Mouse (Mus musculus) liver, embryonic 14.5 days (tissue): ENCODE results near the gene Zc3h18. TPM values are rescaled to one million over a fixed set of nuclear protein-coding genes. Genes with fewer than 3 reads are reported as not detected.

Source experiments
- ATAC-seq: fragments of 200-750 bp; cut with Nextera tagmentation; 2 replicates; pipeline ENCODE4 v1.8.0; 2017; ENCODE audit warnings: moderate number of reproducible peaks, mild to moderate bottlenecking, moderate library complexity; ENCODE audit not compliant: insufficient read depth
- DNase-seq, 3 experiments: peaks; one replicate each; pipeline ENCODE4 v3.0.0-alpha.2; 2012 to 2013; ENCODE audit warnings: low read depth in 3 of 3, low spot score in 3 of 3
- H3K27ac ChIP-seq: fragments of 300-500 bp; sonication (generic); 2 replicates; pipeline ENCODE4 v1.5.1; 2014; ENCODE audit warnings: moderate library complexity, mild to moderate bottlenecking, control low read depth, inconsistent platforms
- H3K27me3 ChIP-seq: fragments of 300-500 bp; sonication (generic); 2 replicates; pipeline ENCODE4 v1.6.1; 2014; ENCODE audit warnings: mild to moderate bottlenecking, low read length, moderate library complexity; ENCODE audit not compliant: control insufficient read depth, insufficient read depth
- H3K36me3 ChIP-seq: fragments of 300-500 bp; sonication (generic); replicated peaks from 2 replicates; pipeline ENCODE4 v1.6.1; 2014; ENCODE audit warnings: low read depth; ENCODE audit not compliant: control insufficient read depth, insufficient read depth
- H3K4me1 ChIP-seq, 2 experiments: fragments of 200-500 bp in 1 of 2; fragments of 300-500 bp in 1 of 2; sonication (generic) in 1 of 2; replicated peaks; 2 replicates each; pipeline ENCODE4 v1.6.1; 2012 to 2014; ENCODE audit warnings: antibody characterized with exemption in 1 of 2, inconsistent platforms in 1 of 2, low read length in 1 of 2; ENCODE audit not compliant: control insufficient read depth in 2 of 2, insufficient read depth in 2 of 2
- H3K4me2 ChIP-seq: fragments of 300-500 bp; sonication (generic); 2 replicates; pipeline ENCODE4 v1.6.1; 2014; ENCODE audit warnings: low read depth, mild to moderate bottlenecking, control low read depth, moderate library complexity
- H3K4me3 ChIP-seq, 2 experiments: fragments of 200-500 bp in 1 of 2; fragments of 300-500 bp in 1 of 2; sonication (generic) in 1 of 2; 2 replicates each; pipeline ENCODE4 v1.5.1; 2012 to 2014; ENCODE audit warnings: low read depth in 2 of 2, low read length in 2 of 2, mild to moderate bottlenecking in 2 of 2, control low read depth in 1 of 2, inconsistent platforms in 1 of 2, moderate library complexity in 1 of 2; ENCODE audit not compliant: insufficient read depth in 1 of 2
- H3K9ac ChIP-seq: fragments of 300-500 bp; sonication (generic); replicated peaks from 2 replicates; pipeline ENCODE4 v1.6.1; 2014; ENCODE audit warnings: mild to moderate bottlenecking, control low read depth, moderate library complexity
- H3K9me3 ChIP-seq: fragments of 300-500 bp; sonication (generic); 2 replicates; pipeline ENCODE4 v1.6.1; 2016; ENCODE audit warnings: low read length, mixed read lengths; ENCODE audit not compliant: control insufficient read depth
- CTCF ChIP-seq: IDR thresholded peaks from 2 replicates; pipeline ENCODE4 v1.5.1; 2016; ENCODE audit warnings: antibody characterized with exemption, low read depth, control low read depth
- EP300 ChIP-seq: IDR thresholded peaks from 2 replicates; pipeline ENCODE4 v1.6.1; 2016; ENCODE audit warnings: antibody characterized with exemption, low read depth
- WGBS: fragments of 180-500 bp; shearing (Covaris S2); extraction: QIAGEN DNeasy Blood & Tissue Kit; methylation state at CpG from one replicate; pipeline ENCODE4 v1.1.7; 2014; ENCODE audit not compliant: insufficient replicate concordance; 5-methylcytosine and 5-hydroxymethylcytosine counted together
- polyA plus RNA-seq, 2 experiments: library from polyadenylated mRNA; depleted of rRNA in 1 of 2; stranded (reverse) in 1 of 2; unstranded in 1 of 2; fragments of >200 nt; fragmentation: Nextera tagmentation in 1 of 2; extraction: Ambion mirVana in 1 of 2; gene quantifications; 2 replicates each; pipeline versions ENCODE4 v1.2.1 to v1.2.3; 2012 to 2014

The Zc3h18 gene
- polyA plus RNA-seq, 2 experiments: 12.8 to 20.4 TPM

DNA sequence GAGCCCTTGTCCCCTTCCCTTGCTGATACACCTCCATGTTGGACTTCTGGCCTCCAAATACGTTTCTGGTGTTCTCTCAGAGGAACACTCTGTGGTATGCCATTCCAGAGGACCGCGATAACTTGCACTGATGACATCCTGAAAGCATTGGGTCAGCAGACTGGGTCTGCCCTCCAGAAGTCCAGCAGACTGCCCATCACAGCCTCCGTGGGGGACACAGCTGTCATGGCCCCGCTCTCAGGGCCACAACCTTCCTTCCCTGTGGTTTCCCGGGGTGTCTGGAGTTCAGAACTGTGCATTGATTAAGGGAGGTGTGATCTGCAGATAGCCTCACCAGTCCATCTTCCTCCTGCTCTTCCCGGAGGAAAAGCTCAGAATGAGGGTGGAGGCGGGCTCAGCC is 86.1 kb downstream of the Zc3h18 start:
- Histone ChIP-seq H3K4me1 (peaks cover 0 to 27% of the 10 kb centered on the region in 2 experiments; a peak in 3 of 4 replicates), H3K27ac (no peak overlapping the region), H3K36me3 (no peaks in the 10 kb centered on the region), H3K9me3 (no peaks in the 10 kb centered on the region), H3K4me3 (no peak overlapping the region), H3K4me2 (no peak overlapping the region), H3K9ac (no peak overlapping the region), H3K27me3 (peaks cover 27% of the 10 kb centered on the region)
- TF ChIP-seq EP300 (no peak), CTCF (no peak)
- 59% methylated on average over 8 of the region's 8 CpGs for WGBS
- DNase-seq (no peak), ATAC-seq (no peak)

DNA sequence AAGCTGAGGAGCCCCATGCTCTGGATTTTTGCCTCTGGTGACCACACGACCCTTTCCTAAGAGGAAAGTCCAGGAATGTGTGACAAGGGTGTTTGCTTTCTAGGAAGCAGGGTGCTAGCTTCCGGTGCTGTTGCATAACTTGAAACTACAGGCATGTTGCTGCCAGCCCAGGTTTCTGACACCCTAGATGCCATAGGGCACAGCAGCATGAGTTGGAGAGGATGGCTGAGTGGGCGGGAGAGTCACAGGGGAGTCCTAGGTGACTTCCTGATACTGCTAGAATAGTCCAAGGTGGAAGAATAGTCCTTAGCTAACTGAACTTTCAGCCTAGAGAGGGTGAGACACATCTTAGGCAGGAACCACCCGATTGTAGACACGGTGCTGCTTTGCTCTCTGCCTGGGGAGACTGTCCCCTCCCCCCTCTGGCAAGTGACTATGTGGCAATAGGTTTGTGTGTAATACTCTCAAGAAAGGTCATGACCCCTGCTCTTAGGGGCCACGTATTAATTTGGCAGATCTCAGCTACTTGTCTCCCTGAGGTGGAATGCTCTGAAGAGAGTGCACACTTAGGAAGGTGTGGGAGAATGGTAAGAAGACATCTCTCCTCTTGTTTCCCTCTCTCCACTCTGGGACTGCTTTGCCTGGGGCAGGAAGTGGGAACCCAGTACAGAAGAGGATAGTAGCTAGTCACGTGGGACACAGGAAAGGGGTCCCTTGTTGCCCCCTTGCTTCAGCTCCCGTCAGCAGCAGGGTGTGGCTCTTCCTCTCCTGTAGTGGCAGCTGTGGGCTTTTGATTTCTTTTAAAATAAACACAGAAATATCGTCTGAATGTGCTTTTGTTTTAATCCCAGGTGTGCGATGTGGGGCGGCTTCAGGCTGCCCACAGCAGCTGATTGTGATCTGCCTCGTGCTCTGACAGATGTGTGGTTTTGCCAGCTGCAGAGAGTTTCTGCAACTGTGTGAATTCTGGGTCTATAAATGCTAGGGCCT is 87.5 kb downstream of the Zc3h18 start:
- no peak for TF ChIP-seq EP300
- no peak for TF ChIP-seq CTCF
- H3K4me2 ChIP-seq: no peak overlapping the region; the same call in 1 of the 2 replicates
- 16% methylated on average over 12 of the region's 12 CpGs for WGBS
- H3K36me3 ChIP-seq: no peaks in the 10 kb centered on the region
- H3K9me3 ChIP-seq: no peaks in the 10 kb centered on the region
- H3K27ac ChIP-seq: no peak overlapping the region
- H3K4me3 ChIP-seq: no peak overlapping the region
- ATAC-seq (no peak), DNase-seq (no peak)
- peaks cover 23% of the 10 kb centered on the region for H3K27me3 ChIP-seq
- no peak overlapping the region for H3K9ac ChIP-seq
- peaks cover 0 to 27% of the 10 kb centered on the region in 2 experiments; a peak in 3 of 4 replicates for H3K4me1 ChIP-seq

DNA sequence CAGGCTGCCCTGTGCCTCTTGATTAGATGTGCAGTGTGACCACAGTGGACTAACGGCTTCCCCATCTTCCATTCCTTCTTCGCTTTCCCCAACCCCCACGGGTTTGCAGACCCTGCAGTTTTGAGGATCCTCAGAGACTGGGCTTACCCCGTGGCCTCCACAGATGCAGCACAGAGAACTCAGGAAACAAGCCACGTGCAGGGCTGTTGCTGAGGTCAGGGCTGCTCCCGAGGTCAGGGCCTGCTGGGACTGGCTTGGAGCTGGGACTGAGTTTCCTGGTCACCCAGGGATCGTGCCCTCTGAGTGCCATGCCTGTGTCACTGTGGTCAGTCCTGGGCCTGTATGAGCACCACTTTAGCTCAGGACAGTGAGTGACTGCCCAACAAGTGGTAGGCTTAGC is 88.6 kb downstream of the Zc3h18 start:
- peaks cover 0 to 27% of the 10 kb centered on the region in 2 experiments; a peak in 3 of 4 replicates for H3K4me1 ChIP-seq
- no peak for ATAC-seq

More for the DNA sequence above, 88.6 kb downstream of the Zc3h18 start:
- DNase-seq: no peak
- no peak overlapping the region for H3K9ac ChIP-seq
- no peak overlapping the region for H3K4me2 ChIP-seq
- no peaks in the 10 kb centered on the region for H3K9me3 ChIP-seq
- no peak overlapping the region for H3K27ac ChIP-seq
- TF ChIP-seq EP300 (no peak), CTCF (no peak)
- no peak overlapping the region for H3K4me3 ChIP-seq
- WGBS: 13% methylated on average over 7 of the region's 7 CpGs
- H3K27me3 ChIP-seq: peaks cover 18% of the 10 kb centered on the region
- H3K36me3 ChIP-seq: no peaks in the 10 kb centered on the region

Other genes starting within 250 kb of the Zc3h18 start
- gene Zfpm1, start 94.5 kb upstream of the Zc3h18 start, polyA plus RNA-seq (2012; rRNA removed): 69.6 and 80.3 TPM in 2 replicates
- gene Zfpm1, start 94.5 kb upstream of the Zc3h18 start, polyA plus RNA-seq (2014; fragmentation: Nextera tagmentation; extraction: Ambion mirVana): 13.3 and 16.2 TPM in 2 replicates
- not detected in 2 replicates for gene Trhr2, start 15.9 kb upstream of the Zc3h18 start, polyA plus RNA-seq (2012; rRNA removed)
- not detected in 2 replicates for gene Trhr2, start 15.9 kb upstream of the Zc3h18 start, polyA plus RNA-seq (2014; fragmentation: Nextera tagmentation; extraction: Ambion mirVana)
- not detected in 2 replicates for gene Il17c, start 45.4 kb downstream of the Zc3h18 start, polyA plus RNA-seq (2012; rRNA removed)
- not detected in 2 replicates for gene Il17c, start 45.4 kb downstream of the Zc3h18 start, polyA plus RNA-seq (2014; fragmentation: Nextera tagmentation; extraction: Ambion mirVana)
- 71.3 and 74.6 TPM in 2 replicates for gene Cyba, start 56.3 kb downstream of the Zc3h18 start, polyA plus RNA-seq (2012; rRNA removed)
- 129 and 146 TPM in 2 replicates for gene Cyba, start 56.3 kb downstream of the Zc3h18 start, polyA plus RNA-seq (2014; fragmentation: Nextera tagmentation; extraction: Ambion mirVana)
- gene Mvd, start 66.8 kb downstream of the Zc3h18 start, polyA plus RNA-seq (2012; rRNA removed): 21.6 and 23.3 TPM in 2 replicates
- gene Mvd, start 66.8 kb downstream of the Zc3h18 start, polyA plus RNA-seq (2014; fragmentation: Nextera tagmentation; extraction: Ambion mirVana): 15.3 and 17.2 TPM in 2 replicates
- 0.16 and 0.23 TPM in 2 replicates for gene Snai3, start 84.1 kb downstream of the Zc3h18 start, polyA plus RNA-seq (2012; rRNA removed)
- 0.30 and 0.41 TPM in 2 replicates for gene Snai3, start 84.1 kb downstream of the Zc3h18 start, polyA plus RNA-seq (2014; fragmentation: Nextera tagmentation; extraction: Ambion mirVana)
- gene Rnf166, start 99.5 kb downstream of the Zc3h18 start, polyA plus RNA-seq (2012; rRNA removed): 10.0 and 12.6 TPM in 2 replicates
- 8.7 and 9.3 TPM in 2 replicates for gene Rnf166, start 99.5 kb downstream of the Zc3h18 start, polyA plus RNA-seq (2014; fragmentation: Nextera tagmentation; extraction: Ambion mirVana)
- gene Ctu2, start 99.5 kb downstream of the Zc3h18 start, polyA plus RNA-seq (2012; rRNA removed): 7.2 and 11.7 TPM in 2 replicates
- 13.9 and 16.8 TPM in 2 replicates for gene Ctu2, start 99.5 kb downstream of the Zc3h18 start, polyA plus RNA-seq (2014; fragmentation: Nextera tagmentation; extraction: Ambion mirVana)
- gene Piezo1, start 174.7 kb downstream of the Zc3h18 start, polyA plus RNA-seq (2012; rRNA removed): 49.5 and 60.9 TPM in 2 replicates
- 12.6 and 15.4 TPM in 2 replicates for gene Piezo1, start 174.7 kb downstream of the Zc3h18 start, polyA plus RNA-seq (2014; fragmentation: Nextera tagmentation; extraction: Ambion mirVana)
- 62.3 and 65.3 TPM in 2 replicates for gene Cdt1, start 191.4 kb downstream of the Zc3h18 start, polyA plus RNA-seq (2012; rRNA removed)
- gene Cdt1, start 191.4 kb downstream of the Zc3h18 start, polyA plus RNA-seq (2014; fragmentation: Nextera tagmentation; extraction: Ambion mirVana): 41.9 and 48.8 TPM in 2 replicates
- 87.5 and 101 TPM in 2 replicates for gene Aprt, start 200.3 kb downstream of the Zc3h18 start, polyA plus RNA-seq (2012; rRNA removed)
- gene Aprt, start 200.3 kb downstream of the Zc3h18 start, polyA plus RNA-seq (2014; fragmentation: Nextera tagmentation; extraction: Ambion mirVana): 197 TPM in 2 replicates
- 4.3 and 4.6 TPM in 2 replicates for gene Galns, start 234.9 kb downstream of the Zc3h18 start, polyA plus RNA-seq (2012; rRNA removed)
- 3.8 and 4.7 TPM in 2 replicates for gene Galns, start 234.9 kb downstream of the Zc3h18 start, polyA plus RNA-seq (2014; fragmentation: Nextera tagmentation; extraction: Ambion mirVana)
- gene Trappc2l, start 235.0 kb downstream of the Zc3h18 start, polyA plus RNA-seq (2012; rRNA removed): 15.5 and 27.9 TPM in 2 replicates
- 32.5 and 35.4 TPM in 2 replicates for gene Trappc2l, start 235.0 kb downstream of the Zc3h18 start, polyA plus RNA-seq (2014; fragmentation: Nextera tagmentation; extraction: Ambion mirVana)
- gene Pabpn1l, start 246.1 kb downstream of the Zc3h18 start, polyA plus RNA-seq (2012; rRNA removed): 0.03 TPM in 1 of 2 replicates, not detected in the other
- gene Pabpn1l, start 246.1 kb downstream of the Zc3h18 start, polyA plus RNA-seq (2014; fragmentation: Nextera tagmentation; extraction: Ambion mirVana): not detected in 2 replicates